Comparison of ENCODE assay signal across 13 mouse cellular contexts in genomic region chr7:80918982-80919646, GRCm38 (mm10). TPM values are rescaled to one million over a fixed set of nuclear protein-coding genes. Genes with fewer than 3 reads are reported as not detected.
A peak's percentile ranks its signal among the peaks of the same experiment; 100 is the strongest.
DNase-seq lines count a peak whose midpoint lies in the region; ATAC-seq and TF ChIP-seq lines count a peak whose summit lies in the region.
"Had no signal": no experiment of that assay in that cellular context is flagged by ENCODE, and none has a peak within 500 bp of the region (broad histone marks: within the 10 kb centered on the region; RNA-seq: fewer than 3 reads in every experiment).

No protein-coding gene starts in this region.

- peak; percentile 36 to 53 for DNase-seq in spleen, postnatal 36 days (ENCODE audit: low spot score in 2 of 2)
- no peak for DNase-seq in spleen, adult 12 weeks (ENCODE audit: low spot score)
- DNase-seq in naive thymus-derived CD4-positive, alpha-beta T cell, adult 2 months (ENCODE audit: low read depth): peak; percentile 63
- peak; percentile 76 for DNase-seq in thymus, postnatal 4 days
- no peak for DNase-seq in gastrocnemius, postnatal 10 days
- DNase-seq in midbrain, postnatal 0 days (ENCODE audit: low spot score): no peak
- no peak for DNase-seq in left cerebral cortex, adult 11 months (ENCODE audit: low spot score)
- DNase-seq: gastrocnemius, postnatal 25 days had no signal

- TF ChIP-seq CTCF in midbrain, postnatal 0 days (IDR thresholded peaks at IDR 0.05): no peak

- H3K9me3 ChIP-seq in intestine, embryonic 15.5 days: no peaks in the 10 kb centered on the region
- no peaks in the 10 kb centered on the region for H3K9me3 ChIP-seq in midbrain, postnatal 0 days (ENCODE audit: low read length)
- H3K9me3 ChIP-seq: limb, embryonic 10.5 days; stomach, embryonic 15.5 days had no signal

- no peak overlapping the region for H3K4me3 ChIP-seq in intestine, embryonic 15.5 days (replicated peaks)
- no peak overlapping the region for H3K4me3 ChIP-seq in midbrain, postnatal 0 days (ENCODE audit: low read depth, low read length)
- H3K4me3 ChIP-seq: limb, embryonic 10.5 days; stomach, embryonic 15.5 days had no signal

- H3K27ac ChIP-seq in intestine, embryonic 15.5 days: no peak overlapping the region
- no peak overlapping the region for H3K27ac ChIP-seq in midbrain, postnatal 0 days (ENCODE audit: low read depth, low read length)
- H3K27ac ChIP-seq: hindbrain, postnatal 0 days; limb, embryonic 10.5 days; stomach, embryonic 15.5 days had no signal

- peaks cover 20% of the 10 kb centered on the region for H3K36me3 ChIP-seq in intestine, embryonic 15.5 days
- H3K36me3 ChIP-seq in midbrain, postnatal 0 days (ENCODE audit: insufficient read depth, low read length): peaks cover 27% of the 10 kb centered on the region

- no peak overlapping the region for H3K4me2 ChIP-seq in intestine, embryonic 15.5 days (replicated peaks)
- no peak overlapping the region for H3K4me2 ChIP-seq in midbrain, postnatal 0 days (ENCODE audit: low read depth, low read length, poor library complexity, severe bottlenecking)
- H3K4me2 ChIP-seq: stomach, embryonic 15.5 days had no signal

- ATAC-seq in intestine, embryonic 15.5 days: peak; percentile 73
- no peak for ATAC-seq in midbrain, postnatal 0 days (ENCODE audit: low FRiP score)
- ATAC-seq: hindbrain, postnatal 0 days; lung, postnatal 0 days had no signal

- no peaks in the 10 kb centered on the region for H3K4me1 ChIP-seq in intestine, embryonic 15.5 days (replicated peaks)
- no peaks in the 10 kb centered on the region for H3K4me1 ChIP-seq in midbrain, postnatal 0 days (ENCODE audit: insufficient read depth, low read length)
- H3K4me1 ChIP-seq: limb, embryonic 10.5 days; stomach, embryonic 15.5 days had no signal

- WGBS in intestine, embryonic 15.5 days: 73% methylated on average over 8 of the region's 8 CpGs
- 88% methylated on average over 8 of the region's 8 CpGs for WGBS in midbrain, postnatal 0 days

- no peak overlapping the region for H3K9ac ChIP-seq in intestine, embryonic 15.5 days
- H3K9ac ChIP-seq in midbrain, postnatal 0 days (replicated peaks; ENCODE audit: low read length, poor library complexity, severe bottlenecking): no peak overlapping the region
- H3K9ac ChIP-seq: stomach, embryonic 15.5 days had no signal

- H3K27me3 ChIP-seq in intestine, embryonic 15.5 days (replicated peaks): no peaks in the 10 kb centered on the region
- H3K27me3 ChIP-seq in midbrain, postnatal 0 days (ENCODE audit: insufficient read depth, low read length): no peaks in the 10 kb centered on the region
- H3K27me3 ChIP-seq: stomach, embryonic 15.5 days had no signal

RNA-seq across cellular contexts. Expression of gene Nmb, which starts 14.2 kb away (rescaled TPM):
- polyA plus RNA-seq in intestine, embryonic 15.5 days (2015; fragmentation: Nextera tagmentation; extraction: Ambion mirVana): 4.5 and 4.6 TPM in 2 replicates
- 1 to 10 TPM; 2.1 to 2.4 TPM for total RNA-seq in gastrocnemius, postnatal 10 days (2021)
- 13.0 and 14.3 TPM in 2 replicates for total RNA-seq in midbrain, postnatal 0 days (2014; rRNA removed)
- 9.4 and 10.1 TPM in 2 replicates for polyA plus RNA-seq in midbrain, postnatal 0 days (2015; fragmentation: Nextera tagmentation; extraction: Ambion mirVana)

RNA-seq across cellular contexts. Expression of gene Wdr73, which starts 18.0 kb away (rescaled TPM):
- 32.8 and 35.7 TPM in 2 replicates for polyA plus RNA-seq in intestine, embryonic 15.5 days (2015; fragmentation: Nextera tagmentation; extraction: Ambion mirVana)
- total RNA-seq in gastrocnemius, postnatal 10 days (2021): 1 to 10 TPM; 5.4 to 6.8 TPM
- total RNA-seq in midbrain, postnatal 0 days (2014; rRNA removed): 33.2 and 58.1 TPM in 2 replicates
- 34.7 and 35.0 TPM in 2 replicates for polyA plus RNA-seq in midbrain, postnatal 0 days (2015; fragmentation: Nextera tagmentation; extraction: Ambion mirVana)

RNA-seq across cellular contexts. Expression of gene Sec11a, which starts 28.5 kb away (rescaled TPM):
- polyA plus RNA-seq in intestine, embryonic 15.5 days (2015; fragmentation: Nextera tagmentation; extraction: Ambion mirVana): 246 and 254 TPM in 2 replicates
- 10 to 100 TPM; 50.6 to 55.3 TPM for total RNA-seq in gastrocnemius, postnatal 10 days (2021)
- 54.5 and 76.9 TPM in 2 replicates for total RNA-seq in midbrain, postnatal 0 days (2014; rRNA removed)
- polyA plus RNA-seq in midbrain, postnatal 0 days (2015; fragmentation: Nextera tagmentation; extraction: Ambion mirVana): 128 TPM in 2 replicates

RNA-seq across cellular contexts. Expression of gene Zscan2, which starts 58.4 kb away (rescaled TPM):
- 1.1 and 1.6 TPM in 2 replicates for polyA plus RNA-seq in intestine, embryonic 15.5 days (2015; fragmentation: Nextera tagmentation; extraction: Ambion mirVana)
- 1 to 10 TPM; 2.3 to 2.5 TPM for total RNA-seq in gastrocnemius, postnatal 10 days (2021)
- total RNA-seq in midbrain, postnatal 0 days (2014; rRNA removed): 18.2 and 22.4 TPM in 2 replicates
- polyA plus RNA-seq in midbrain, postnatal 0 days (2015; fragmentation: Nextera tagmentation; extraction: Ambion mirVana): 2.7 TPM in 2 replicates

Comparison
In these comparisons a context has a peak if more than half of its experiments do, and no peak if none do; other contexts are left out.
1. DNase-seq: peak in spleen, postnatal 36 days (2 of 2), naive thymus-derived CD4-positive, alpha-beta T cell, adult 2 months (single experiment) and thymus, postnatal 4 days (single experiment); none in spleen, adult 12 weeks (single experiment), gastrocnemius, postnatal 10 days (single experiment), midbrain, postnatal 0 days (single experiment) and left cerebral cortex, adult 11 months (single experiment).